Mouse (Mus musculus) limb, embryonic 12.5 days (tissue): ENCODE measurements at regions not wholly inside any gene's neighbourhood (a gene's known extent, or its start where the extent isn't known, plus 50 kb on each side); places are given as distances from the start of the nearest gene placed in this dataset.

Experiments used
- ATAC-seq: fragments of 200-750 bp; cut with Nextera tagmentation; 2 replicates; pipeline ENCODE4 v1.8.0; 2017; ENCODE audit warnings: low read depth, moderate TSS enrichment; ENCODE audit not compliant: insufficient number of reproducible peaks, insufficient read depth, low FRiP score, low TSS enrichment
- H3K27ac ChIP-seq: fragments of 300-500 bp; sonication (generic); 2 replicates; pipeline ENCODE4 v1.5.1; 2016; ENCODE audit warnings: mild to moderate bottlenecking, moderate library complexity
- H3K27me3 ChIP-seq: fragments of 300-500 bp; sonication (generic); 2 replicates; pipeline ENCODE4 v1.6.1; 2016; ENCODE audit warnings: mild to moderate bottlenecking, moderate library complexity
- H3K36me3 ChIP-seq: fragments of 300-500 bp; sonication (generic); 2 replicates; pipeline ENCODE4 v1.6.1; 2016; ENCODE audit warnings: mild to moderate bottlenecking, moderate library complexity
- H3K4me1 ChIP-seq: fragments of 300-500 bp; sonication (generic); replicated peaks from 2 replicates; pipeline ENCODE4 v1.6.1; 2016
- H3K4me2 ChIP-seq: fragments of 300-500 bp; sonication (generic); 2 replicates; pipeline ENCODE4 v1.6.1; 2016; ENCODE audit warnings: mild to moderate bottlenecking, moderate library complexity
- H3K4me3 ChIP-seq: fragments of 300-500 bp; sonication (generic); replicated peaks from 2 replicates; pipeline ENCODE4 v1.5.1; 2016; ENCODE audit warnings: mild to moderate bottlenecking
- H3K9ac ChIP-seq: fragments of 300-500 bp; sonication (generic); replicated peaks from 2 replicates; pipeline ENCODE4 v1.6.1; 2016; ENCODE audit warnings: mild to moderate bottlenecking, moderate library complexity
- H3K9me3 ChIP-seq: fragments of 300-500 bp; sonication (generic); 2 replicates; pipeline ENCODE4 v1.6.1; 2016; ENCODE audit warnings: mild to moderate bottlenecking, moderate library complexity
- WGBS: fragments of 180-500 bp; shearing (Covaris S2); methylation state at CpG from one replicate; pipeline ENCODE4 v1.1.7; 2016; 5-methylcytosine and 5-hydroxymethylcytosine counted together

DNA sequence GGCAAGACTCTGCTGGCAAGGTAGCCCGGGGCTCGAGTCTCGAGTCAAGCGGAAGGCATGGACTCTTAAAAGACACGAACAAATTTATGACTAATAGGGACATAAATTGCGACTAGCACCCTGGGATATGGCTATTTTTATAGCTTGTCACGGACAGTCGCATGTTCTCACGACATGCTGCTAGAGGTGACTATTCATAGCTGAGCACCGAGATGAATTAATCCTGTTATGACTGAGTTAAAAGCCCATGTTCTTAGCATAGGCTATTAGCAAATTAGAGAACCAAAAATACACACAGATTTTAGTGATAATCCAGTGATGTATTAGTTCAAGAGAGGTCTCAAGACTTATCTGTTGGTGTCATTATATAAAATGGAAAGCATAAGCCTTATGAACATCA, 539.2 kb downstream of the Gm19410 start:
- ATAC-seq = no peak
- no peak overlapping the region for H3K27ac ChIP-seq
- H3K27me3 ChIP-seq = no peaks in the 10 kb centered on the region
- peaks cover 7% of the 10 kb centered on the region; the same call in 1 of the 2 replicates for H3K9me3 ChIP-seq
- H3K36me3 ChIP-seq = no peaks in the 10 kb centered on the region
- H3K4me2 ChIP-seq = no peak overlapping the region
- H3K4me1 ChIP-seq = no peaks in the 10 kb centered on the region
- no peak overlapping the region for H3K4me3 ChIP-seq
- 78% methylated on average over 10 of the region's 10 CpGs for WGBS
- H3K9ac ChIP-seq = no peak overlapping the region

DNA sequence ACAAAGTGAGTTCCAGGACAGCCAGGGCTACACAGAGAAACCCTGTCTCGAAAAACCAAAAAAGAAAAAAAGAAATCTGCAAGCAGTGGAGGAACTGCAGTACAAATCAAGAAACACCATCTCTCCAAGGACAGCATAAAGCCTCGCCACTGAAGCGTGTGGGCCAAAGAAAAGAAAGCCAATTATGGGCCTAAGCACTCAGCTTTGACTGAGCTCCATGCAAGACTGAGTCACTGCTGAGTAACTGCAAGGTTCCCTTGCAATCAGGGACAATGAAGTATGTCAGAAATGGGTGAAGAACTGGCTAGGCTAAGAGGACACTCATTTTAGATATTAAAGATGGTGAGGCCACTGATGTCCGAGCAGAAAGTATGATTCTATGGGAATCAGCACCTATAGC, 540.7 kb downstream of the Gm19410 start:
- H3K27me3 ChIP-seq = no peaks in the 10 kb centered on the region
- H3K36me3 ChIP-seq = no peaks in the 10 kb centered on the region
- 83% methylated on average over 4 of the region's 4 CpGs for WGBS
- ATAC-seq = no peak
- H3K9ac ChIP-seq = no peak overlapping the region
- H3K4me1 ChIP-seq = no peaks in the 10 kb centered on the region
- no peak overlapping the region for H3K27ac ChIP-seq
- no peak overlapping the region for H3K4me2 ChIP-seq
- H3K9me3 ChIP-seq = peaks cover 7% of the 10 kb centered on the region; the same call in 1 of the 2 replicates
- no peak overlapping the region for H3K4me3 ChIP-seq

DNA sequence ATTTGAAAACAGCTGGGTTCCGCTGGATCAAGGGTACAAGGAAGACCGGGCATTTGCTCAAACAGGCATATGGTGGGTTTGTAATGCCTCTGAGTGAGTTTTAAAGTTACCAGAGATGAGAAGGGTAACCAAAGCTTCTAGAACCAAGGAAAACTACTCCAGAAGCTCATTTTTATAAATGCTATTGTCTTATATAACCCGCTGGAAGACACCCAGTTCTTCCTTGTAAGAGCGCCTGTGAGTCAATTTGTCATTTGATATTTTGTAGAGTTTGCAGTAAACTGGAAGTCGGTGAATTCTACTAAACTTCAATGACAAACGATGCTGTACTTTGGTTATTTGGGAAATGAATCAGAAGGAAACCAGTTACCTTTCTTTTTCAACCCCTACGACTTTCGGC, 541.9 kb downstream of the Gm19410 start:
- 88% methylated on average over 8 of the region's 8 CpGs for WGBS
- no peak overlapping the region for H3K9ac ChIP-seq

DNA sequence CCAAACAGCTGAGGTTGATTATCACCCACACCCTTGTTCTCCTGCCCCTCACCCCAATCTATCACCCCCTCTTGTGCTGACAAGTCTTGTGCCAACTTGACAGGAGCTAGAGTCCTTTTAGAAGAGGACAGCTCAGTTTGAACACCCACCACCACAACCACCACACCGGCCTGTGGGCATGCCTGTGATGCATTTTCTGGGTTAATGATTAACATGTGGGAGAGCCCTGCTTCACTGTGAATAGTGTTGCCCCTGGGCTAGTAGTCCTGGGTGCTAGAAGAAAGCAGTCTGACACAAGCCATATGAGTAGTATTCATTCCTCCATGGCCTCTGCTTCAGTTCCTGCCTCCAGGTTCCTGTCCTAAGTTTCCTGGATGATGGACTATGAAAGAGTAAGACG, 542.5 kb downstream of the Gm19410 start:
- 58% methylated on average over 2 of the region's 2 CpGs for WGBS
- Histone ChIP-seq H3K27me3 (no peaks in the 10 kb centered on the region), H3K4me1 (no peaks in the 10 kb centered on the region), H3K27ac (no peak overlapping the region), H3K4me3 (no peak overlapping the region), H3K4me2 (no peak overlapping the region), H3K9ac (no peak overlapping the region), H3K9me3 (peaks cover 7% of the 10 kb centered on the region; the same call in 1 of the 2 replicates), H3K36me3 (no peaks in the 10 kb centered on the region)
- ATAC-seq = no peak

More for the DNA sequence above, 541.9 kb downstream of the Gm19410 start:
- no peaks in the 10 kb centered on the region for H3K27me3 ChIP-seq
- no peaks in the 10 kb centered on the region for H3K4me1 ChIP-seq
- no peak for ATAC-seq
- no peak overlapping the region for H3K4me3 ChIP-seq
- no peaks in the 10 kb centered on the region for H3K36me3 ChIP-seq
- peaks cover 7% of the 10 kb centered on the region; the same call in 1 of the 2 replicates for H3K9me3 ChIP-seq
- H3K4me2 ChIP-seq = no peak overlapping the region
- no peak overlapping the region for H3K27ac ChIP-seq

DNA sequence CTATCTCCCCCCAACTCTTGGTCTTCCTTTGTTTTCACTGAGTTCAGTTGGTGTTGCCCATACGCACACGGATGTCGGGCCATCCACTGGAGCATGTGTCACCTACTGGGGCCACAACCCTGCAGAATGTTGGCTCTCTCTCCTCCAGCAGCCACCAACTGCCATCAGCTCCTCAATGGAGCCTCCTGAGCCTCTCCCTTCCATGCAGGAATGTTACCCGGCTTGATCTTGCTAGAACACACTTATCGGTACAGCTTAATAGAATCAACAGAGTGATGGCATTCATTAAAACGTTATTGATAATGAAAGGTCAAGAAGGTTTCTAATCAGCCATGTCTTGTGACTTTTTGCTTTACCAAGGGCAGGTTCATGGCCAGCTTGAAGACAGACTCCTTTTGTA, 543.7 kb downstream of the Gm19410 start:
- Histone ChIP-seq H3K4me3 (no peak overlapping the region), H3K9me3 (peaks cover 7% of the 10 kb centered on the region; the same call in 1 of the 2 replicates), H3K9ac (no peak overlapping the region), H3K4me2 (no peak overlapping the region), H3K27me3 (no peaks in the 10 kb centered on the region), H3K4me1 (no peaks in the 10 kb centered on the region), H3K36me3 (no peaks in the 10 kb centered on the region), H3K27ac (no peak overlapping the region)
- no peak for ATAC-seq
- WGBS = 91% methylated on average over 6 of the region's 6 CpGs

DNA sequence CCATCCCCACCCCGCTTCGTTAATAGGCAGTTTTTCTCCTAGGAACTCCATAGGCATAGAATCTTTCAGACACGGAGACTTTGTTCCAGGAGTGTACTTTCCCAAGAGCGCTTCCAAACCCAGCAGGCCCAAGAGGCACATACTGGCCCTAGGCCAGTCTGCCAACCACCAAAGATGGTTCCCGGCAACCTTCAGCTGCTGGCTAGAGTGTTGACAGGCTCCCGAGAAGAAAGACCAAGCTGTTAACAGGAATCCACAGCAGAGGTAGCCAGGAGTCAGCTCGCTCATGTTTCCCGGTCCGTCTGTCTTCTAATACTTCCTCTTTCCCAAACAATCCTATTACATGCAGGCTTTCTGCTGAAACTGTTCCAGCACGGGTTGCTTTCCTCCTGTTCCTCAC, 544.4 kb downstream of the Gm19410 start:
- 72% methylated on average over 10 of the region's 10 CpGs for WGBS
- Histone ChIP-seq H3K4me2 (no peak overlapping the region), H3K27me3 (no peaks in the 10 kb centered on the region), H3K4me3 (no peak overlapping the region), H3K27ac (no peak overlapping the region), H3K9me3 (peaks cover 7% of the 10 kb centered on the region; the same call in 1 of the 2 replicates), H3K9ac (no peak overlapping the region), H3K4me1 (no peaks in the 10 kb centered on the region), H3K36me3 (no peaks in the 10 kb centered on the region)
- ATAC-seq = no peak

DNA sequence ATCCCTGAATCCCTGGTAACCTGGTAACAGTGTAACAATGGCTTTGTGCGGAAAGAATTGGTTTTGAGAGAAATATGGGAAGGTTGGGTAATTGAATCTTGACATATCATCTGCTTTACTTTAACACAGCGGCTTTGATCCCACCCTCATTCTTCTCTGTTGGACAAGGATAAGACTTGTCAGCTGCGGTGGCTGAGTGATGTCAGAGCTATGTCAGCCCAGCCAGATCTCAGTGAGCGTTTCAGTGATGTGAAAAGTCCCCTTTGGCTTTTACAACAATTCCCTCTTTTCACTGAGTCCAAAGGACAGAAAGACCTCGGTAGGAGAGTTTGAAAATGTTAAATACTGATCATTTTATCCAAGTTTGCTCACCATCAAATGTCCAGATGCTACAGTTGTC, 546.1 kb downstream of the Gm19410 start:
- no peaks in the 10 kb centered on the region for H3K36me3 ChIP-seq
- no peak overlapping the region for H3K4me3 ChIP-seq
- H3K4me1 ChIP-seq = no peaks in the 10 kb centered on the region
- H3K9ac ChIP-seq = no peak overlapping the region
- H3K27me3 ChIP-seq = no peaks in the 10 kb centered on the region
- H3K9me3 ChIP-seq = peaks cover 7% of the 10 kb centered on the region; the same call in 1 of the 2 replicates
- H3K4me2 ChIP-seq = no peak overlapping the region
- no peak for ATAC-seq
- WGBS = 83% methylated on average over 5 of the region's 5 CpGs
- no peak overlapping the region for H3K27ac ChIP-seq

DNA sequence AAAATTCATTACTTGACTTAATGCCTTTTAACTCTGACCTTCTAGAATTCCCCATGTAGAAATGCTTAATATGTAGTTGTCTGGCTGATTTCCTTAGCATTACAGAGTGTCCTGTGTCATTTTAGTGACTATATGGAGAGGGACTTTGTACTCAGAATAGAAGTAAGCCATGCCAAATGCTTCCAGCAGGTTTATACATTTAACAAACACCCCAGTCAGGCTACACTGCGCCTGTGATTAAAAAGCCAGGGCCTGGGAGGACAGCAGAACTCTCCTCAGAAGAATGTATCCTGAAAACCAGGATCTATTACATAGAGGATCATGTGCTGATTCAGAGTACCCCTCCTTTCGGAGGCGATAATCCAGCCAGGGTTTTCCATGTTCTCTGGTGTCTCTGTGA, 547.4 kb downstream of the Gm19410 start:
- no peaks in the 10 kb centered on the region for H3K4me1 ChIP-seq
- no peak for ATAC-seq
- 78% methylated on average over 3 of the region's 3 CpGs for WGBS
- peaks cover 6% of the 10 kb centered on the region; the same call in 1 of the 2 replicates for H3K9me3 ChIP-seq
- no peak overlapping the region for H3K27ac ChIP-seq
- no peak overlapping the region for H3K9ac ChIP-seq
- no peak overlapping the region for H3K4me2 ChIP-seq
- no peaks in the 10 kb centered on the region for H3K27me3 ChIP-seq
- no peak overlapping the region for H3K4me3 ChIP-seq
- H3K36me3 ChIP-seq = no peaks in the 10 kb centered on the region

DNA sequence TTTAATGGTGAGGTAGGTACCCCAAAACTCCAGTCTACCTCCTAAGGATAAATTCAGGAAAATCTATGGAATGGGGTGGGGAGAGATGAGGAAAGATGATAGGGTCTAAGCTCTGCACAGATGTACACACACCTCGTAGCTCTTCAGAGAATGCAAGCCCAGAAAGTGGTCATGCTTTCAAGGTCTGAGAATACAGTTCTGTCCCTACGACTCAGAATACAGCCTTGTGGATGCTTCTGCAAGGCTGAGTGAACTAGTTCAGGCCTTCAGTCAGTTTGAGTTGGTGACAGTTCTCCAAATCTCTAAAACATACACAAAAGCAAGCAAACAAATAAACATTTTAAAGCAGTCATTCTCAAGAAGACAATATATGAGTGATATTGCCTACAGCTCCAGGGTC, 552.8 kb downstream of the Gm19410 start:
- Histone ChIP-seq H3K27me3 (no peaks in the 10 kb centered on the region), H3K4me3 (no peak overlapping the region), H3K9me3 (no peaks in the 10 kb centered on the region), H3K27ac (no peak overlapping the region), H3K36me3 (no peaks in the 10 kb centered on the region), H3K9ac (no peak overlapping the region), H3K4me2 (no peak overlapping the region), H3K4me1 (peaks cover 10% of the 10 kb centered on the region; the same call in 1 of the 2 replicates)
- ATAC-seq = no peak
- WGBS = 75% methylated on average over 2 of the region's 2 CpGs

DNA sequence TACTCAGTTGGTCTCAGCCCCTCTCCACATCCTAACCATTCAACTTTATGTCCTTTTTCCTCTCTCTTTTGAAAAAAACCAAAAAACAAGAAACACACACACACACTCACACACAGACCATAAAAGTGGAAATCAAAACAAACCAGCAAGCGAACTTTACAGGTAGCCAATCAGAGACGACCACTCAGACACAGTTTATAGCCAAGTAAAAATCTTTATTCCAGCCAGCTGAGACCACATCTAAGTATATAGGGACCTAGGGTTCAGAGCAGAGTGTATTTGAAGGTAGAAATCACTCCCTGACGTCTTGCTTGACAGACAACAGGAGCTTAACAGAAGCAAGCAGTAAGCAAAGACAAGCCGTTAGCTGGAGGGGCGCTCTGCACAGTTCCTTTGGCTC, 553.3 kb downstream of the Gm19410 start:
- WGBS = 32% methylated on average over 5 of the region's 5 CpGs
- peak overlapping the region; percentile 11; the same call in 1 of the 2 replicates for H3K4me2 ChIP-seq

DNA sequence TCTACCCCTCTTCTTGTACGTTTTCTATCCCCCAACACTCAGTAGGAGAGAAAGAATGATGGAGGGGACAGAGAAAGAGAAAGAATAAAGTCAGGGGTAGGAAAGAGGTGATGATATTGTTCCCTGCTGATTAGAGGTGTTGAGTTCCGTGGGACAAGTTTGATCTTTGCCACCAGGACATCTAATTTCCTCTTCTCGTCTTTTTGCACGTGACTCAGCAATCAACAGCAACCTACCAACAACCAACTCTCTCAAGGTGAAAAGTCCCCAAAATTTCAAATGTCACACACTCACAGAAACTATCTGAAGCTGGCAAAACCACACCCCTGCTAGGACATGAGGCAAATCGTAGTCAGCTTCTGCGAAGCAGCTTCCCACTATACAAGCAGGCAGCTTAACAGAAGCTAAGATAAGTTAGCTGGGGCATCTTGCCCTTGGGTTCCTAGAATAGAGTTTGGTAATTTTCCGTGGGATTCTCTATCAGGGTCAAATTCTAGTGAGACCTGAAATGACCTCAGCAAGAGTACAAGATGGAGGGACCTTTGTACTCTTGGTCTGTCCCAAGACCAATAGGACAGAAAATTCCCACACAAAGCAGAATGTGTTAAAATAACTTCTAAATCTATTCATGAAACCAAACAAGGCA, 553.8 kb downstream of the Gm19410 start:
- H3K27ac ChIP-seq = no peak overlapping the region
- H3K4me3 ChIP-seq = no peak overlapping the region
- 58% methylated on average over 7 of the region's 7 CpGs for WGBS
- H3K36me3 ChIP-seq = no peaks in the 10 kb centered on the region
- peak overlapping the region; percentile 11; the same call in 1 of the 2 replicates for H3K4me2 ChIP-seq
- no peaks in the 10 kb centered on the region for H3K27me3 ChIP-seq
- no peak overlapping the region for H3K9ac ChIP-seq
- peaks cover 10% of the 10 kb centered on the region; the same call in 1 of the 2 replicates for H3K4me1 ChIP-seq
- no peaks in the 10 kb centered on the region for H3K9me3 ChIP-seq
- ATAC-seq = no peak

More for the DNA sequence above, 553.3 kb downstream of the Gm19410 start:
- Histone ChIP-seq H3K9me3 (no peaks in the 10 kb centered on the region), H3K27ac (no peak overlapping the region), H3K4me1 (peaks cover 10% of the 10 kb centered on the region; the same call in 1 of the 2 replicates), H3K27me3 (no peaks in the 10 kb centered on the region), H3K36me3 (no peaks in the 10 kb centered on the region), H3K4me3 (no peak overlapping the region), H3K9ac (no peak overlapping the region)
- peak; percentile 37; the same call in 1 of the 2 replicates for ATAC-seq

DNA sequence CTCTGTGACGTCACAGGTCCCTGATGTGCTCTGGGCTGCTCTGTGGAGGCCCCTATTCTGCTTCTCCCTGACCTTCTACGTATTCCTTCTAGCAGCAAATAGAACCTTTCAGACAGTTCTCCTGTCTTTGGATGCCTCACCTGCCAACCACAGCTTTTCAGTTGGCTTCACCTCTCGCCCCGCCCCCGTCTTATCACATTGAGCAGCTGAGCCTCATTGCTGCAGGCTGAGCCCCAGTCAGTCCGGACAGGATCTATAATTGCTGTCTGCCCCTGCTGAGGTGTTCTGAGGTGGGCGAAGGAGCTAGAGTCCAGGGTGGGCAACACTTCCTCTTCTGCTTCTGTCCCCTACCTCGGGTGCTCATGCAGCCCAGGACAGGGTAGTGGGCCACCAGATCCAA, 556.5 kb downstream of the Gm19410 start:
- H3K9me3 ChIP-seq = no peaks in the 10 kb centered on the region
- peaks cover 10% of the 10 kb centered on the region; the same call in 1 of the 2 replicates for H3K4me1 ChIP-seq
- no peak overlapping the region for H3K9ac ChIP-seq
- WGBS = 73% methylated on average over 8 of the region's 8 CpGs
- no peak overlapping the region for H3K4me2 ChIP-seq
- no peaks in the 10 kb centered on the region for H3K36me3 ChIP-seq
- no peak for ATAC-seq
- no peak overlapping the region for H3K4me3 ChIP-seq
- no peaks in the 10 kb centered on the region for H3K27me3 ChIP-seq
- no peak overlapping the region for H3K27ac ChIP-seq
